Mouse (Mus musculus): Measurements from ENCODE around the gene Shc1. TPM values are rescaled to one million over a fixed set of nuclear protein-coding genes. Genes with fewer than 3 reads are reported as not detected.

The Shc1 gene
- polyA plus RNA-seq, 1 experiment from 2014 or later = 15.9 TPM

DNA sequence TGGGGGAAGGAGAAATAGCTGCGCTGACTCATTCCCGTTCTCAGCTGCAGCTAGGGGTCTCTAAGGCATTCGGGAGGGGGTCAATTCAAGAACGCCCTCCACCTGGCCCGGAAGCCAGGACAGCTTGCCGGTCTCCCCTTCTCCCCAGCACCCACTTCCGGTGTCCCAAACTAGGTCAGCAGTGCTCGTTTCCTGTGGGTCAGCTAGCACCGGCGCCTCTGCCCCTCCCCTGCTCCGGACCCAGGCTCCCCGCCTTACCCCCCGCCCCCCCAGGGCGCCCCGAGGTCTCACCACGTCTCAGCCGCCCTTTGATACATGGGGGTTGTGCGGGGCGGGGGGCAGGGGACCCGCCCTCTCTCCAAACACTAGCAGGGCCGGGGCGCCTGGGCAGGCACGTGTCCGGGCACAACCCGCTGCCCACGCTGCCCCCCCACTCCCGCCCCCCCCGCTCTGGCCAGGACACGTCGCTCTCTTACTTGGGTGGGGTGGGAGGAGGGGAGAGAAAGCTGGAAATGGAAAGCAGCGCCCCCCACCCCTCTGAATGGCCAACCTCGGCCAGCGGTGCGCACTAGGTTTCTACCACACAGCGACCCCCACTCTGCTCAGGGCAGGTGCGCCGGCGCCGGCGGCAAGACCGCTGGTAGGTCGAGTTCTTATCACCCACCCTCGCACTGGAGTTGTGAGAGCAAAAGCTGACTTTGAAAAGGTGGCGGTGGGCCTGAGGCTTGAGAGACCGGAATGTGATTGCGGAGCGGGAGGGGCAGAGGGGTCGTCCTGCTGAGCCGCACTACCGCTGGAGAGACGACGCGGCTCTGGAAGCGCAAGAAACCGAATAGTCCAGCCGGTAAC lies 26.4 kb upstream of the Shc1 start:
- peak overlapping the region; percentile 48 for H3K4me3 ChIP-seq
- H3K27me3 ChIP-seq = peaks cover 27% of the 10 kb centered on the region
- WGBS = under 1% methylated on average over 47 of the region's 56 CpGs
- peak overlapping the region; percentile 66 for H3K9ac ChIP-seq
- H3K27ac ChIP-seq = no peak overlapping the region
- ATAC-seq = no peak
- no peaks in the 10 kb centered on the region for H3K9me3 ChIP-seq (replicated peaks)
- no peaks in the 10 kb centered on the region for H3K36me3 ChIP-seq (ENCODE audit: poor library complexity, severe bottlenecking)
- peak overlapping the region; percentile 96 for H3K4me2 ChIP-seq
- peaks cover 71% of the 10 kb centered on the region for H3K4me1 ChIP-seq

DNA sequence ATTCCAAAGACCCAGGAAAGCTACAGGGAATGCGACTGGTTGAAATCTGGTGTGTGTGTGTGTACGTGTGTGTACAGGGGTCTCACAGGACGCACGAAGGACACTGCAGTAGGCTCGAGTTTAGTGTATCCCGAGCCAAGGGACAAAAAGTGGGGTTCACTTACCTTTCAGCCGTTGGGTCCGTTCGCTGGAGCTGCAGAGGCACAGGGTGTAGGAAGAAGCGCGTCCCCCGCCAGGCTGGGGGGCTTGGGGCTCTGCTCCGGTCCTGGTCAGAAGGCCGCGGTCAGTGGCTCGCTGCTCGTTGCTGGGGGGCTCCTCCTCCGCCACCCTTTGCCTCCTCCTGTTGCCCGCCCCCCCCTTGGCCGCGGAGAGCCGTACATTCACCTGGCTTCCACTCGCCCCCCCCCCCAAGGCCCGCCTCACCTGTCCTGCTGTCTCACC lies 25.4 kb upstream of the Shc1 start:
- H3K9me3 ChIP-seq (replicated peaks) = no peaks in the 10 kb centered on the region
- WGBS = under 1% methylated on average over 16 of the region's 24 CpGs
- no peaks in the 10 kb centered on the region for H3K36me3 ChIP-seq (ENCODE audit: poor library complexity, severe bottlenecking)
- peak overlapping the region; percentile 66 for H3K9ac ChIP-seq
- H3K4me2 ChIP-seq = peak overlapping the region; percentile 96
- H3K27ac ChIP-seq = no peak overlapping the region
- H3K27me3 ChIP-seq = peaks cover 27% of the 10 kb centered on the region
- H3K4me1 ChIP-seq = peaks cover 70% of the 10 kb centered on the region
- ATAC-seq = no peak
- peak overlapping the region; percentile 48 for H3K4me3 ChIP-seq

DNA sequence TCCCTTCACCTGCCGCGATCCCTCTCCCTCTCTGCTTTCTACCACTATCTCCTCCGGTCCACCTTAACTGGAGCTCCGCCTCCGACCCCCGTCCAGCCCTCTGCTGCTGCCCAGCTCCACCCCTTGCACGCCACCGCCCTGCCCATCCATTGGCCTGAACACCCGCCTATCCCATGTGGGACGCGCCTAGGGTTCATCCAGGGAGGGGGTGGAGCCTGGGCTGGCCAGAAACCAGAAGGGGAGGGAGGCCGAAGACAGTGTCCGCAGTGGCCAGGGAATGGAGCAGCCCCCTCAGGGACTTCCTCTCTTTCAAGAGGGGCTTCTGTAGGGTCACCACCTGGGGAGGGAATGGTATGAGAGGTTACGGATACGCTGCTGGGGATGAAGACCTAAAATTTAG lies 24.6 kb upstream of the Shc1 start:
- Histone ChIP-seq H3K4me1 (peaks cover 66% of the 10 kb centered on the region), H3K4me3 (peak overlapping the region; percentile 48), H3K27me3 (peaks cover 27% of the 10 kb centered on the region), H3K27ac (peak overlapping the region; percentile 60), H3K4me2 (peak overlapping the region; percentile 96), H3K9me3 (replicated peaks) (no peaks in the 10 kb centered on the region), H3K36me3 (ENCODE audit: poor library complexity, severe bottlenecking) (no peaks in the 10 kb centered on the region), H3K9ac (peak overlapping the region; percentile 63)
- ATAC-seq = peak; percentile 94
- 1% methylated on average over 15 of the region's 15 CpGs for WGBS

DNA sequence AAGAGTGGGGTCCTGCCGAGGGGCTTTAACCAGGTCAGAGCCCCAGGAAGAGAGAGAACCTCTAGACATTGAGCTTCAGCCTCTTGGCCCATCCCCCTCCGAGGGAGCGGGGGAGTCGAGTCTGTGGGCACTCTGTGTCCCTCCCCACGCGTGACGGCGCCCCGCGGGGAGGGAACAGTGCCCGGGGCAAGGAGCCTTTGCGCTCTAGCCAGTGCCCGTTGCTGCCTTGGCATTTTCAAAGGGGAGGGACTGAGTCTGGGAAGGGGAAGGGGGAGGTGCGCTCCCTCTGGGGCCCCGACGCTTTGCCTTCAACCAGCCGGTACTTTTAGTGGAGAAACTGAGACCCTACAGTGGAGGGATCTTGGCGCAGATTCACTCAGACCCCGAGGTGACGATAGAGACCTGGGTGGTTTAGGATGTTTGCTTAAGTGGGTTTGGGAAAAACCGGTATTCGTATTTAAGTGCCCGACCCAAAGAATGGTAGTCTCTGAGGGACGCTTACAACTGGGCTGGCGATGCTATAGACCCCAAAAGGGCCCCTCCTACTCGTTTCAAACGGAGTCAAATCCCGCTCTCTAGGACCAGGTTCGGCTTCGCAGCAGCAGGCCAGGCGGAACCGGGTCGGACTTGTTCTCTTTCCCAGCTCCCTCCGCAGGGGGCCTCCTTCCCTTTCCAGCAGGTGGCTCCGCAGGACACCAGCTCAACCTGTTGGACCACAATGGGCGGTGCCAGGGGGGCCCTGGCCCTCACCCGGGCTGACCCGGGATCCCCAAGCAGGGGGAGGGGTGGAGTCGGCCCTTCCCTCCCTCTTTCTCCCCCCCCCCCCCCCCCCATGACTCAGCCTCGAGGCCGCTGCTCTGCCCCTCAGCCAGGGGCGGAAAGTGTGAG lies 24.0 kb upstream of the Shc1 start, which contains the start of gene Zbtb7b:
Gene Zbtb7b, minus strand, starts transcription at position 771 of the 888 bp plus-strand sequence.
- Histone ChIP-seq H3K27ac (peak within 1 kb of the TSS; percentile 60), H3K9ac (peak within 1 kb of the TSS; percentile 63), H3K4me3 (peak within 1 kb of the TSS; percentile 48), H3K4me2 (peak within 1 kb of the TSS; percentile 96), H3K4me1 (peaks cover 66% of the 10 kb centered on the region), H3K27me3 (peaks cover 27% of the 10 kb centered on the region), H3K9me3 (replicated peaks) (no peaks in the 10 kb centered on the region), H3K36me3 (ENCODE audit: poor library complexity, severe bottlenecking) (no peaks in the 10 kb centered on the region)
- under 1% methylated on average over 39 of the region's 42 CpGs for WGBS
- ATAC-seq = peak; percentile 57

DNA sequence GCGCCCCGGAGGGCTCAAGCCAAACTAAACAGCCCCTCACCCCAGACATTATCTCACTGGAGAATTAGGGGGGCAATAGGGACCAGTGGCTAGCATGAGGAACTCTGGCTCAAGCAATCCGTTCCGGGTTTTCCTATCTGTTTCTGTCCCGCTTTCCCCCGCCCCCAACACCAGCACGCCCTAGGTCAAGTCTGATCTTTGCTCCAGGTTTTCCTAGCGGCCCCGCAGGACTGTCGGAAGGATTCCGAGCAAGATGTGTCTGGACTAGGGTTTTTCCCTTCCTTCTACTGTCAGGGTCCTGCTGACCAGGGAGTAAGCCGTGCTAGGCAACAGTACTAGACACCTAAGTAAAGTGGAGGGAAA lies 23.4 kb upstream of the Shc1 start:
- Histone ChIP-seq H3K9ac (peak overlapping the region; percentile 63; the same call in 1 of the 2 replicates), H3K27ac (0 out of 2 replicates have a peak overlapping the region, but pooled peaks have one; percentile 60), H3K9me3 (replicated peaks) (no peaks in the 10 kb centered on the region), H3K4me1 (peaks cover 66% of the 10 kb centered on the region), H3K4me3 (peak overlapping the region; percentile 48), H3K27me3 (peaks cover 27% of the 10 kb centered on the region), H3K36me3 (ENCODE audit: poor library complexity, severe bottlenecking) (no peaks in the 10 kb centered on the region), H3K4me2 (peak overlapping the region; percentile 96)
- peak; percentile 6; the same call in 1 of the 2 replicates for ATAC-seq
- under 1% methylated on average over 12 of the region's 12 CpGs for whole genome bisulfite sequencing

DNA sequence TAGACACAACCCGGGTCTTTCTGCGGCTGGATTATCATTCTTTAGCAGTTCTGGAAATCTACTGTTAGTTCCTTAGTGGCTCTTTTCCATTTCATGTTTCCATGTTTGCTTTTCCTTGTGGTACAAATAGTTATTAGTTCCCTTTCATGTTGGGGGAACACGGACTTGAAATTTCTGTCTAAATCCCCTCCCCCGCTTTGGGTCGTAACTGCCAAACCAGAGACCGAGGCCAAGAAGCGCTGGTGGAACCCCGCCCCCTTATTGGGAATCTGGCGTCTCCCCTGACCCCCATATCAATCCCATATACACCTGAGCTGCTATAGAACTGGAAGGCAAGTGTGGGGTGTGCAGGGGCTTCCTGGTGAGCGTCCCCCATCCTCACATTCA lies 22.8 kb upstream of the Shc1 start:
- Histone ChIP-seq H3K4me1 (peaks cover 61% of the 10 kb centered on the region), H3K9ac (peak overlapping the region; percentile 63; the same call in 1 of the 2 replicates), H3K27ac (no peak overlapping the region), H3K9me3 (replicated peaks) (no peaks in the 10 kb centered on the region), H3K4me2 (peak overlapping the region; percentile 96), H3K4me3 (peak overlapping the region; percentile 48), H3K27me3 (peaks cover 27% of the 10 kb centered on the region), H3K36me3 (ENCODE audit: poor library complexity, severe bottlenecking) (no peaks in the 10 kb centered on the region)
- ATAC-seq = no peak
- WGBS = 8% methylated on average over 10 of the region's 10 CpGs

DNA sequence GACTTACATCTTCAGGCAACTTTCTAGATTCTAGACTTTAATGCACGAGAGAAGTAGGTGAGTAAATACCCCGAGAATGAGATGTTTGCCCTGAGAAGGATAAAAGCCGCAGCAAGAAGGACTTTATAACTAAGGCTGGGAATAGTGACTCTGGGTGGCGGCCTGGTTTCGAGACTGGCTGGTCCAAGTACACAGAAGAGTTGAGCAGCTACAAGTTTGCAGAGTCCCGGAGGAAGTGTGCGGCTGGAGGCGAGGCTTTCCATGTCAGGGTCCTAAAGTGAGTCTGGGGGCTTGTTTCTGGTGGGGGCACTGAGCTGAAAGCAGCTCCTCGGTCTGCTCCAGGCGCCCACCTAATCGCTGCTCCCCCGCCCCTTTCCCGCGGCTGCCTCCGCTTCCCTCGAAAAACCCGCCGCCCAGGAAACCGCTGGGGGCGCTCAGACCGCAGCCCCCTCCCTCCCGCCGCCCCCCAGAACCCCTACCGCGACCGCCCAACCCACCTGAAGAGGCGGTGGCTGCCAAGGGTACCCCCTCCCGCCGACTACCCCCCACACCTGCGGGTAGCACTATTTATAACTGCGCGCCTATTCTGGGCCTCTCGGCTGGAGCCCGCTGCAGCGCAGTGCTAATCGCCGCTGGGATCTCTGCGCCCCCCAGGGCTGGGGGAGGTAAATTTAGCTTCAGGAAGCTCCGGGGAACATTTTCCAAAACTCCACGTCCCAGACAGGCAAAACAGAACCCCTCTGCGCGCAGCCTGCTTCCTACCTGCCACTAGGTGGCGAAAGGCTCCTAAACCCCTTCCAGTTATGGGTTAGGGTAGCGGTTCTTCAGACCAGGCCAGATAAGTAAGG lies 22.2 kb upstream of the Shc1 start:
- peak overlapping the region; percentile 48 for H3K4me3 ChIP-seq
- peaks cover 54% of the 10 kb centered on the region for H3K4me1 ChIP-seq
- no peak for ATAC-seq
- WGBS = under 1% methylated on average over 34 of the region's 44 CpGs
- H3K27me3 ChIP-seq = peaks cover 27% of the 10 kb centered on the region
- peak overlapping the region; percentile 63 for H3K9ac ChIP-seq
- H3K9me3 ChIP-seq (replicated peaks) = no peaks in the 10 kb centered on the region
- peak overlapping the region; percentile 96 for H3K4me2 ChIP-seq
- H3K36me3 ChIP-seq (ENCODE audit: poor library complexity, severe bottlenecking) = 0 out of 2 replicates have a peak, but pooled peaks cover 2% of the 10 kb centered on the region
- no peak overlapping the region for H3K27ac ChIP-seq

DNA sequence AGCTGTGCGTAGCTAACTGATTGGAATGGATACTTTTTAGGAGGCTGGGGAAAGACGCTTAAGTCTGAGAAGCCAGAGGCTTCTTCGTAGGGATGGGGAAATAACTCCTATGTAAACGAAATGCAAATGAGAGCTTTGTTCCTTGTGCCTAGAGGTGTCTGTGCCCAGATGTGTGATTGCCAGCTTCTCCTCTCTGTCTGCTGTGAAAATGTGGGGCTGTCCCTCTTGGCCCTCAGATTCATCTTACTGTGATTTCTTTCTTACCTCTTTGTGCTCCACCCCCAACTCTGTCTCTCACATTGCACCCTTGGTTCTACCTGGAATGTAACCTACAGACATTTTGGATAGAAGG lies 21.6 kb upstream of the Shc1 start:
- Histone ChIP-seq H3K27me3 (peaks cover 27% of the 10 kb centered on the region), H3K4me3 (peak overlapping the region; percentile 48), H3K9ac (peak overlapping the region; percentile 63; the same call in 1 of the 2 replicates), H3K4me1 (peaks cover 48% of the 10 kb centered on the region), H3K9me3 (replicated peaks) (no peaks in the 10 kb centered on the region), H3K4me2 (peak overlapping the region; percentile 96), H3K27ac (no peak overlapping the region), H3K36me3 (ENCODE audit: poor library complexity, severe bottlenecking) (peaks cover 8% of the 10 kb centered on the region; the same call in 1 of the 2 replicates)
- no peak for ATAC-seq
- 0% methylated on average over 4 of the region's 4 CpGs for WGBS

DNA sequence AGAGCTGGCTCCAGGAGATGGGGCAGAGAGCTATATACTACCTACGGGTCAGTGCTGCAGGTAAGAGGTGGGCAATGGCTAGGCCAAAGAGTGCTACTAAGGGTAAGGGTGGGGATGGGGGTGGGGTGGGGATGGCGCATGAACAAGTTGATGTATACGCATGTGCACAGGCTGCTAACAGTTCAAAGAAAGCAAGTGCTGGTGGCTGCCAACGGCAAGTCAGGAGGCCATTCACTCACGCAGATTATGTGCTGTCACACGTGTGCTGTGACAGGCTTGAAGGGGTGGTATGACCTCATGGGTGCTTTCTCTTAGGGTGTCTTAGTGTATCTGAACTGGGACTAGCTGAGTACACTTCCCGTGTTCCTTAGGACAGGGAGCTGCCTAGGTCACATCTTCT lies 16.9 kb upstream of the Shc1 start:
- WGBS = 92% methylated on average over 7 of the region's 7 CpGs
- no peaks in the 10 kb centered on the region for H3K27me3 ChIP-seq
- H3K27ac ChIP-seq = no peak overlapping the region
- H3K9me3 ChIP-seq (replicated peaks) = no peaks in the 10 kb centered on the region
- no peak overlapping the region for H3K4me3 ChIP-seq
- ATAC-seq = no peak
- H3K4me2 ChIP-seq = no peak overlapping the region
- no peak overlapping the region for H3K9ac ChIP-seq
- H3K4me1 ChIP-seq = peaks cover 6% of the 10 kb centered on the region; the same call in 1 of the 2 replicates
- H3K36me3 ChIP-seq (ENCODE audit: poor library complexity, severe bottlenecking) = peaks cover 42% of the 10 kb centered on the region

DNA sequence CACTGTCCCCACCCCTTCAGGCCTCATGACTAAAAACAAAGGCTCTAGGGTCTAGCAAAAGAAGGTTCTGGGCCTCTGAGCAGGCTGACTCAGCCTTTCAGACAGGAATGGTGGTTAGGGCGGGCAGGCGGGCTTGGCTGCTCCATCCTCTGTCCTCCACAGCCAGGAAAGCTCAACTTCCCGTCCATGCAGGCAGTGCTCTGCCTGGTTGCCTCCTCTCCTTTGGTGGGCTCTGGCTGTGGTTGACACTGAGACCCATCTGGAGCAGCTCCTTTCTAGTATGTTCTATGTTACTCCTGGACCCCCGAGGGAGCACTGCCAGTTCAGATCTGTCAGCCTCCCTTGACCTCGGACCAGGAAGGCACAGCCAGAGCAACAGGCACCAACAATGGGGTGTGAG lies 15.6 kb upstream of the Shc1 start, which contains the start of gene Lenep:
Gene Lenep, minus strand, starts transcription at position 101 of the 400 bp plus-strand sequence.
- Histone ChIP-seq H3K4me1 (peaks cover 4% of the 10 kb centered on the region; the same call in 1 of the 2 replicates), H3K9me3 (replicated peaks) (no peaks in the 10 kb centered on the region), H3K27ac (no peak within 1 kb of the TSS), H3K36me3 (ENCODE audit: poor library complexity, severe bottlenecking) (peaks cover 50% of the 10 kb centered on the region), H3K4me2 (no peak within 1 kb of the TSS), H3K27me3 (no peaks in the 10 kb centered on the region), H3K4me3 (no peak within 1 kb of the TSS), H3K9ac (no peak within 1 kb of the TSS)
- WGBS = 74% methylated on average over 5 of the region's 5 CpGs
- no peak for ATAC-seq

DNA sequence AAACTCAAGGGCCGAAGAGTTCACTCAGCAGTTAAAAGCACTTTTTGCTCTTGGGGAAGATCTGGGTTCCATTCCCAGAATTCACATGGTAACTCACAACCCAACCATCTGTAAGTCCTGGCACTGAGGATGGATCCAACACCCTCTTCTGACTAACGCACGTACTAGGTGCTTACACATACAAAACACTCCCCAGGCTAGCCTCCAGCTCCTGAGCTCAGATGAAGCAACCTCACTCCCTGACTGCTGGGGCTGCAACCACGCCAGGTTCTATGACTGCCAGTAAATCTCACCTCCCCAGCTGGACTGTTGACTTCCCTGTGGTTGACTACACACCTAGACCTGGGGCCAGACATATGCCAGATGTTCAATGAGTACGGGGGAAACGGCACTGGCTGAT lies 11.4 kb upstream of the Shc1 start:
- 89% methylated on average over 6 of the region's 6 CpGs for WGBS
- ATAC-seq = no peak
- H3K9me3 ChIP-seq (replicated peaks) = no peaks in the 10 kb centered on the region
- H3K36me3 ChIP-seq (ENCODE audit: poor library complexity, severe bottlenecking) = peaks cover 50% of the 10 kb centered on the region
- 0 out of 2 replicates have a peak overlapping the region, but pooled peaks have one; percentile 4 for H3K9ac ChIP-seq
- H3K27ac ChIP-seq = no peak overlapping the region
- H3K27me3 ChIP-seq = no peaks in the 10 kb centered on the region
- H3K4me1 ChIP-seq = peaks cover 11% of the 10 kb centered on the region
- H3K4me2 ChIP-seq = no peak overlapping the region
- H3K4me3 ChIP-seq = no peak overlapping the region
